Mouse (Mus musculus) C2C12 (cell line): ENCODE measurements around the gene Hrc. TPM values are rescaled to one million over a fixed set of nuclear protein-coding genes. Genes with fewer than 3 reads are reported as not detected.

ENCODE experiments used
- H3K27me3 ChIP-seq: one replicate; pipeline ENCODE4 v1.6.1; 2011; ENCODE audit not compliant: control insufficient read depth, insufficient read depth, insufficient read length
- H3K36me3 ChIP-seq: one replicate; pipeline ENCODE4 v1.6.1; 2011; ENCODE audit not compliant: control insufficient read depth, insufficient read depth
- H3K4me3 ChIP-seq: one replicate; pipeline ENCODE4 v1.5.1; 2011; ENCODE audit warnings: mild to moderate bottlenecking, control low read depth; ENCODE audit not compliant: poor library complexity, insufficient read depth, severe bottlenecking
- H3K79me2 ChIP-seq: one replicate; pipeline ENCODE4 v1.6.1; 2011; ENCODE audit not compliant: control insufficient read depth, insufficient read depth
- H3K79me3 ChIP-seq: one replicate; pipeline ENCODE4 v1.6.1; 2011; ENCODE audit warnings: low read depth, control low read depth
- H3ac ChIP-seq: one replicate; pipeline ENCODE3; 2011; ENCODE audit warnings: low read depth; ENCODE audit not compliant: control insufficient read depth, insufficient read length
- CEBPB ChIP-seq: IDR thresholded peaks from one replicate; pipeline ENCODE4 v1.6.1; 2011; ENCODE audit warnings: low read depth, mild to moderate bottlenecking, control low read depth, moderate library complexity
- CTCF ChIP-seq: IDR thresholded peaks from one replicate; pipeline ENCODE4 v1.5.1; 2011; ENCODE audit not compliant: control insufficient read depth, insufficient read depth, insufficient read length
- FOSL1 ChIP-seq: IDR thresholded peaks from one replicate; pipeline ENCODE4 v1.8.0; 2011; ENCODE audit warnings: mild to moderate bottlenecking, low read length; ENCODE audit not compliant: poor library complexity, insufficient read depth, severe bottlenecking
- MAX ChIP-seq: IDR thresholded peaks from one replicate; pipeline ENCODE4 v1.6.1; 2011; ENCODE audit warnings: mild to moderate bottlenecking, control low read depth
- MYOD1 ChIP-seq: IDR thresholded peaks from one replicate; pipeline ENCODE4 v1.6.1; 2011; ENCODE audit warnings: low read depth; ENCODE audit not compliant: control insufficient read depth, insufficient read length
- MYOG ChIP-seq: IDR thresholded peaks from one replicate; pipeline ENCODE4 v1.6.1; 2011; ENCODE audit not compliant: control insufficient read depth, insufficient read length; ENCODE audit errors: extremely low read depth
- USF1 ChIP-seq: IDR thresholded peaks from one replicate; pipeline ENCODE4 v1.6.1; 2011; ENCODE audit warnings: low read depth, mild to moderate bottlenecking, control low read depth, moderate library complexity
- polyA plus RNA-seq: library from polyadenylated mRNA; unstranded; fragments of >200 nt; fragmentation: generic; extraction: Trizol; gene quantifications from one replicate; pipeline ENCODE4 v1.2.1, GENCODE M21; 2012; ENCODE audit warnings: missing spikeins

The Hrc gene
- polyA plus RNA-seq, 1 experiment: 0.51 TPM

- Histone ChIP-seq H3ac (peak overlapping the region; percentile 42), H3K4me3 (peak overlapping the region; percentile 31), H3K79me3 (no peaks in the 10 kb centered on the region), H3K36me3 (no peaks in the 10 kb centered on the region), H3K79me2 (no peaks in the 10 kb centered on the region), H3K27me3 (no peaks in the 10 kb centered on the region)
- TF ChIP-seq MYOD1 (no peak), MYOG (no peak), CEBPB (no peak), USF1 (no peak), MAX (no peak)
Measured at GRCm38 (mm10) chr7:45365742-45366651, 30.9 kb downstream of the Hrc start.

DNA sequence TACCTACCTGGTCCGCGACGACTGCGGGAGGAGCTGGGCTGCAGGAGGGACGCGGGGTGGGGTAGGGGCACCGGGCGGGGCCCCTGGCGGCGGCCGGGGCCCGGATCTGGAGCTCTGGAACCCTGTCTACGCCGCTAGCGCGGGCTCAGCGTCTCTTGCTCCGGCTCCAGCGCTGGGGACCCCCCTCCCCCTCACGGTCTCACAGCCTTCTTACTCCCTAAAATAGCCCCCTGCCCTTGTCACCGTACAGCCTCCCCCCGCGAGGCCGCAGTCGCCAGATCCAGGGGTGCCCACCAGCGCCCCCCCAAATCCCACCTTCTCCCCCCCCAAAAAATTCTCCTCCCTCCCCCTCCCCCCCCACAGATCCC lies 31.5 kb downstream of the Hrc start, which contains the start of gene Ppfia3:
Gene Ppfia3, minus strand, starts transcription at position 368 of the 368 bp plus-strand sequence.
- peak within 1 kb of the TSS; percentile 55 for H3ac ChIP-seq
- H3K79me2 ChIP-seq: no peaks in the 10 kb centered on the region
- H3K4me3 ChIP-seq: peak within 1 kb of the TSS; percentile 36
- no peaks in the 10 kb centered on the region for H3K79me3 ChIP-seq
- H3K27me3 ChIP-seq: no peaks in the 10 kb centered on the region
- no peaks in the 10 kb centered on the region for H3K36me3 ChIP-seq
- TF ChIP-seq CEBPB (no peak), CTCF (no peak), MAX (no peak), USF1 (no peak), MYOD1 (no peak), MYOG (no peak), FOSL1 (no peak)

GRCm38 (mm10) chr7:45367020-45367880 lies 32.2 kb downstream of the Hrc start:
- TF ChIP-seq FOSL1 (no peak), MAX (peak; percentile 28), MYOD1 (no peak), CTCF (peak; percentile 85)
- Histone ChIP-seq H3K27me3 (no peaks in the 10 kb centered on the region), H3K79me3 (no peaks in the 10 kb centered on the region), H3K36me3 (peaks cover 4% of the 10 kb centered on the region), H3K4me3 (peak overlapping the region; percentile 36), H3K79me2 (no peaks in the 10 kb centered on the region), H3ac (peak overlapping the region; percentile 55)

DNA sequence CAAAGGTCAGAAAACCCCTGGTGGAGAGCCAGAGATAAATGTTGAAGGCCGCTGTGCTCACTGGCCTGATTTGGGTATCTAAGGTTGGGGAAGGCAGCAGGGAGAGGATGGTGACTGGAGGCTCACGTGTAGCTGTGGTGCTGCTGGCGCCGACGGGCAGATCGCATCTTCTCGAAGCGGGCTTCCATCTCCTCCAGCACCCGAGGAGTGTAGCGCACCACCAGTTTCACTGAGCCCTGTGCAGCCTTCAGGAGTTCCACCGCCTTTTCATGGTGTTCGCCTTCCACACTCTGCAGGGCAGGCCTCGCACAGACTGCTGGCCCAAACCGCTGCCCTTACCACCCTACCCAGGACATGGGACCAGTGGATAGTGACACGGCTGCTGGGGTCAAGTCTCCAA lies 33.1 kb downstream of the Hrc start:
- no peak overlapping the region for H3K4me3 ChIP-seq
- no peak overlapping the region for H3ac ChIP-seq
- H3K79me2 ChIP-seq: no peaks in the 10 kb centered on the region
- TF ChIP-seq USF1: no peak
- TF ChIP-seq MAX: no peak
- no peak for TF ChIP-seq CEBPB
- no peak for TF ChIP-seq CTCF
- TF ChIP-seq MYOG: no peak
- no peak for TF ChIP-seq MYOD1
- no peaks in the 10 kb centered on the region for H3K27me3 ChIP-seq
- no peaks in the 10 kb centered on the region for H3K79me3 ChIP-seq
- H3K36me3 ChIP-seq: peaks cover 12% of the 10 kb centered on the region

GRCm38 (mm10) chr7:45369022-45369745 lies 34.1 kb downstream of the Hrc start:
- H3K27me3 ChIP-seq: no peaks in the 10 kb centered on the region
- TF ChIP-seq USF1: no peak
- TF ChIP-seq CTCF: no peak
- no peak for TF ChIP-seq MAX
- no peak for TF ChIP-seq MYOD1
- TF ChIP-seq MYOG: no peak
- TF ChIP-seq CEBPB: no peak
- TF ChIP-seq FOSL1: no peak
- H3K36me3 ChIP-seq: peaks cover 19% of the 10 kb centered on the region
- H3ac ChIP-seq: no peak overlapping the region
- no peaks in the 10 kb centered on the region for H3K79me2 ChIP-seq
- no peak overlapping the region for H3K4me3 ChIP-seq
- H3K79me3 ChIP-seq: no peaks in the 10 kb centered on the region
